Mouse (Mus musculus) naive thymus-derived CD4-positive, alpha-beta T cell, adult 2 months (primary cell): ENCODE results near the gene Lins1.

Experiments
- DNase-seq: peaks from one replicate; pipeline ENCODE4 v3.0.0-alpha.2; 2011; ENCODE audit warnings: low read depth

Gene Lins1

GRCm38 (mm10) chr7:66733431-66733830 is 43.7 kb downstream of the Lins1 start:
- DNase-seq = no peak

- DNase-seq = no peak
Observed at GRCm38 (mm10) chr7:66733882-66734281, 44.2 kb downstream of the Lins1 start.

- DNase-seq = no peak
Observed at GRCm38 (mm10) chr7:66734466-66734865, 44.8 kb downstream of the Lins1 start.

GRCm38 (mm10) chr7:66734993-66735392 is 45.3 kb downstream of the Lins1 start:
- DNase-seq = no peak

- no peak for DNase-seq
Observed at GRCm38 (mm10) chr7:66737418-66737817, 47.7 kb downstream of the Lins1 start.

- DNase-seq = no peak
Observed at GRCm38 (mm10) chr7:66741008-66741407, 51.3 kb downstream of the Lins1 start.

- no peak for DNase-seq
Observed at GRCm38 (mm10) chr7:66741412-66741811, 51.7 kb downstream of the Lins1 start.

- no peak for DNase-seq
Observed at GRCm38 (mm10) chr7:66743377-66743781, 53.7 kb downstream of the Lins1 start, which contains the start of gene Cers3. Cers3 (plus strand) TSS chr7:66743504.

- no peak for DNase-seq
Observed at GRCm38 (mm10) chr7:66746972-66747371, 57.3 kb downstream of the Lins1 start.

- DNase-seq = no peak
Observed at GRCm38 (mm10) chr7:66749998-66750397, 60.3 kb downstream of the Lins1 start.

- DNase-seq = no peak
Observed at GRCm38 (mm10) chr7:66753816-66754215, 64.1 kb downstream of the Lins1 start.

- DNase-seq = no peak
Observed at GRCm38 (mm10) chr7:66755611-66756010, 65.9 kb downstream of the Lins1 start.
